Mouse (Mus musculus) mesoderm, embryonic 11.5 days (tissue): ENCODE measurements at regions not wholly inside any gene's neighbourhood (a gene's known extent, or its start where the extent isn't known, plus 50 kb on each side); places are given as distances from the start of the nearest gene placed in this dataset.

Experiments
- DNase-seq: peaks from one replicate; pipeline ENCODE4 v3.0.0-alpha.2; 2012; ENCODE audit warnings: low read depth, low spot score

- DNase-seq, result peak; percentile 67
Measured at GRCm38 (mm10) chr1:57269679-57270354, 107.6 kb upstream of the 1700066M21Rik start.

- no peak for DNase-seq
Measured at GRCm38 (mm10) chr1:57272593-57272992, 104.8 kb upstream of the 1700066M21Rik start.

- DNase-seq, result no peak
Measured at GRCm38 (mm10) chr1:57281549-57281948, 95.9 kb upstream of the 1700066M21Rik start.

- DNase-seq, result peak; percentile 3
Measured at GRCm38 (mm10) chr1:57296186-57296585, 81.2 kb upstream of the 1700066M21Rik start.

- DNase-seq, result no peak
Measured at GRCm38 (mm10) chr1:57298557-57298956, 78.9 kb upstream of the 1700066M21Rik start.

GRCm38 (mm10) chr1:57301260-57301979 is 76.0 kb upstream of the 1700066M21Rik start:
- no peak for DNase-seq

GRCm38 (mm10) chr1:57301980-57302331 is 75.5 kb upstream of the 1700066M21Rik start:
- DNase-seq, result no peak

GRCm38 (mm10) chr1:57304757-57305156 is 72.7 kb upstream of the 1700066M21Rik start:
- no peak for DNase-seq

GRCm38 (mm10) chr1:57322535-57322934 is 54.9 kb upstream of the 1700066M21Rik start:
- DNase-seq, result no peak

GRCm38 (mm10) chr1:57323118-57323517 is 54.3 kb upstream of the 1700066M21Rik start:
- no peak for DNase-seq

- no peak for DNase-seq
Measured at GRCm38 (mm10) chr1:57325585-57326165, 51.7 kb upstream of the 1700066M21Rik start.
